Mouse (Mus musculus) spleen, adult 2 months (tissue): ENCODE data around the gene Ndufaf3. TPM values are rescaled to one million over a fixed set of nuclear protein-coding genes. Genes with fewer than 3 reads are reported as not detected.

Source experiments
- DNase-seq, 2 experiments: peaks; one replicate each; pipeline versions ENCODE4 v3.0.0 to v3.0.0-alpha.2; 2012 to 2021; ENCODE audit warnings: low spot score in 2 of 2, low read depth in 1 of 2
- H3K27ac ChIP-seq: fragments of 200-500 bp; 2 replicates; pipeline ENCODE4 v1.5.1; 2012; ENCODE audit warnings: low read length, inconsistent platforms; ENCODE audit not compliant: insufficient read depth
- H3K27me3 ChIP-seq: fragments of 200-500 bp; 2 replicates; pipeline ENCODE4 v1.6.1; 2012; ENCODE audit warnings: mild to moderate bottlenecking, moderate library complexity, low read length, inconsistent platforms; ENCODE audit not compliant: control insufficient read depth, insufficient read depth
- H3K36me3 ChIP-seq: fragments of 200-500 bp; 2 replicates; pipeline ENCODE4 v1.6.1; 2012; ENCODE audit warnings: mild to moderate bottlenecking, low read length, inconsistent platforms; ENCODE audit not compliant: control insufficient read depth, insufficient read depth
- H3K4me1 ChIP-seq: fragments of 200-500 bp; 2 replicates; pipeline ENCODE4 v1.6.1; 2011; ENCODE audit warnings: inconsistent platforms; ENCODE audit not compliant: control insufficient read depth, insufficient read depth, insufficient read length
- H3K4me3 ChIP-seq: fragments of 200-500 bp; 2 replicates; pipeline ENCODE4 v1.5.1; 2011; ENCODE audit warnings: mild to moderate bottlenecking, inconsistent platforms; ENCODE audit not compliant: insufficient read depth, insufficient read length; ENCODE audit errors: extremely low read depth
- CTCF ChIP-seq: fragments of 200-500 bp; IDR thresholded peaks from 2 replicates; pipeline ENCODE4 v1.5.1; 2011; ENCODE audit warnings: mild to moderate bottlenecking, inconsistent platforms; ENCODE audit not compliant: insufficient read depth, insufficient read length, insufficient replicate concordance; ENCODE audit errors: extremely low read depth
- POLR2A ChIP-seq: fragments of 200-500 bp; IDR thresholded peaks from 2 replicates; pipeline ENCODE4 v1.6.1; 2011; ENCODE audit warnings: low read depth, low read length, inconsistent platforms
- WGBS: fragments of 180-500 bp; shearing (Covaris S2); methylation state at CpG from one replicate; pipeline ENCODE4 v1.1.7; 2018; 5-methylcytosine and 5-hydroxymethylcytosine counted together
- polyA plus RNA-seq: library from polyadenylated mRNA; depleted of rRNA; stranded (reverse); fragments of >200 nt; gene quantifications from 2 replicates; pipeline ENCODE4 v1.2.3, GENCODE M21; 2012

Gene Ndufaf3
- polyA plus RNA-seq, 1 experiment, result 23.1 TPM

DNA sequence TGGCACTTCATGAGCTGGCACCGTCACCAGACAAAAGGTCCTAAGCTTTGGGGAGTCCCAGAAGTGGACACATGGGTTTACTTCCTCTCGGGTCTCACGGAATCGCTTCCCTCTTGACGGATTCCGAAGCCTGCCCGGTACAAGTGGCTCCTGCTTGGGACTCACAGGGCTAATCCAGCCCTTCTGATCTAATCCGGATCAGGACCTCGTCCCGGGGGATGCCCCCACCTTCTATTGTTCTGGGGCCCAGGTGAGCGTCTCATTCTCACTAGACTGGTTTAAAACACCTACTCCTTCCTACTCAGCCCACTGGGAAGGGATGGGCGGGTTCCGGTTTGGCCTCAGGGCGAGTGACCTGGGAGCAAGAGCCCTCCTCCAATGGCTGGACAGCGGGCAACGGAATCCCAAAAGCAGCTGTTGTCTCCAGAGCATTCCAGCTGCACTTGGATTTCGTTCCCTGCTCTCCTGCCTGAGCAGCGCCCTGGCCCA lies 741 bp upstream of the Ndufaf3 start:
- TF ChIP-seq POLR2A (no peak), CTCF (no peak)
- Histone ChIP-seq H3K36me3 (peaks cover 18% of the 10 kb centered on the region), H3K27ac (peak overlapping the region; percentile 87), H3K27me3 (no peaks in the 10 kb centered on the region), H3K4me3 (peak overlapping the region; percentile 88), H3K4me1 (peaks cover 15% of the 10 kb centered on the region)
- no peak for DNase-seq
- 4% methylated on average over 18 of the region's 18 CpGs for WGBS

DNA sequence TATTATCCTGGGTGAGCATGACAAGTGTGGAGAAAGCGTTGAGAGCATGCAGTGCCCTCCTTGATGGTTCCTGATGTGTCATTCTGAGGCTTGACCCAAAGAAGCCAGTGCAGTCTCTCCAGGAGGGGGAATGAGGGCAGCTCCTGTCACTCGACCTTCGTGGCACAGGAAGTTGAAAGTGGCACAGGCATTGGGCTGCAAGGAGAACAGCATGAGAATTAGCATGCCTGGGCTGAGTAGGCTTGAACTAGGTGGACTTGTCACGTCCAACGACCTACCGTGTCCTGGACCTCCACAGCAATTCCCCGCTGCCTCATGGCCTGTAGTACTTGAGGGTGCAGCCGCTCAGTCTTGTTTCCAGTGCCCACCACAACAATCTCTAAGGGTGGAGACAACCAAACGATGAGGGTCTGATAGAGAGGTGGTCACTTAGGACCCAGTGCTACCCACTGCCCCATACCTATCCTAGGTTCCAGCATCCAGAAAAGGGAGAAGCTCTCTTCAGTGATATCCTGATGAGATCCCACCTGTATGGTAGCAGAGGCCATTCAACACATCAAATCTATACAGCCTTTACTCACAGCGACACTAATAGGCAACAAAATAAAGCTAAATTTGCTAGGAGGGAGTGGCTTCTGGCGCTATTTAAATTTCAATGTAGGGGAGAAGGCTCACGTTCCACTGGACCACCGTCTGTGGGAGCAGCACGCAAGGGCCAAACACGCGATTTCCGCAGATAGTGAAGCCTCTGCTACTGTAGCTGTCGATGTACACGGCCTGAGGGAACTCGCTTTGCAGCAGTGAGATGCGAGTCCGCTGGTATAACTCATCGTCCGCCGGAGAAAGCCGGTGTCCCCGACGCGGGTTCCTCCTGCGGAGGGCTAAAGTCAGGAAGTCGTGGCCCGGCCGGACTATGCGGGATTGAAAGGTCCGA lies 1.1 kb downstream of the Ndufaf3 start:
- TF ChIP-seq POLR2A (no peak), CTCF (no peak)
- Histone ChIP-seq H3K4me3 (peak overlapping the region; percentile 88), H3K36me3 (peaks cover 11% of the 10 kb centered on the region), H3K27me3 (no peaks in the 10 kb centered on the region), H3K27ac (peak overlapping the region; percentile 86), H3K4me1 (peaks cover 15% of the 10 kb centered on the region)
- WGBS, result 14% methylated on average over 35 of the region's 35 CpGs
- DNase-seq, result no peak

DNA sequence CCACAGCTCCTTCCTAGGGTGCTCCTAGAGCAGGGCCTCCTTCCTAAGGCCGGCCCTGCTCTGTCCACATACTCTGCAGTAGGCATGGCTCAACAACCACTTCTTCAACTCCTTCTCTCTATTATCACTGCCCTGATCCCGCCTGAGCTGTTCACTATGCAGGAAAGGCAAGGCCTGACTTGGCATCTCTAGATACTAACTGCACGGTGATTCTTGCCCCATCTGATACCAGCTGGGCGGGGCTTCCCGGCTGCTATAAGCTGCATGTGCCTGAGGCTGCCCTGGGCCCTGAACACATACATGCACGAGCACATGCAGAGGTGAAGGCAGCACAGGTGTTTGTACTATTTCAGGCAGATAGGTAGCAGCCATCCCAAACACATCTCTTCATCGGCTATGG lies 3.1 kb downstream of the Ndufaf3 start:
- TF ChIP-seq CTCF (no peak), POLR2A (no peak)
- Histone ChIP-seq H3K27me3 (no peaks in the 10 kb centered on the region), H3K4me1 (peaks cover 15% of the 10 kb centered on the region), H3K36me3 (peaks cover 16% of the 10 kb centered on the region), H3K4me3 (no peak overlapping the region), H3K27ac (no peak overlapping the region)
- no peak for DNase-seq
- WGBS, result 81% methylated on average over 7 of the region's 7 CpGs

- H3K36me3 ChIP-seq, result peaks cover 17% of the 10 kb centered on the region
- no peak for DNase-seq
- no peak overlapping the region for H3K27ac ChIP-seq
- WGBS, result 95% methylated on average over 8 of the region's 8 CpGs
- no peak overlapping the region for H3K4me3 ChIP-seq
- H3K4me1 ChIP-seq, result peaks cover 13% of the 10 kb centered on the region
- no peak for TF ChIP-seq POLR2A
- TF ChIP-seq CTCF, result no peak
- H3K27me3 ChIP-seq, result no peaks in the 10 kb centered on the region
Measured at GRCm38 (mm10) chr9:108563671-108564070, 3.6 kb downstream of the Ndufaf3 start.

- peak within 1 kb of the TSS; percentile 71 for H3K27ac ChIP-seq
- no peak for TF ChIP-seq CTCF
- peak; percentile 67 for TF ChIP-seq POLR2A
- no peaks in the 10 kb centered on the region; the same call in 1 of the 2 replicates for H3K4me1 ChIP-seq
- H3K27me3 ChIP-seq, result no peaks in the 10 kb centered on the region
- H3K4me3 ChIP-seq, result peak within 1 kb of the TSS; percentile 71
- H3K36me3 ChIP-seq, result peaks cover 31% of the 10 kb centered on the region
- DNase-seq, result peak; percentile 91 to 93
- WGBS, result under 1% methylated on average over 53 of the region's 53 CpGs
Measured at GRCm38 (mm10) chr9:108560227-108560841, 6.9 kb downstream of the Ndufaf3 start, which contains the start of gene Impdh2. Impdh2 (plus strand) TSS chr9:108560286.

- H3K36me3 ChIP-seq, result peaks cover 35% of the 10 kb centered on the region
- TF ChIP-seq POLR2A, result no peak
- TF ChIP-seq CTCF, result no peak
- WGBS, result 92% methylated on average over 4 of the region's 4 CpGs
- H3K27ac ChIP-seq, result no peak overlapping the region
- H3K4me3 ChIP-seq, result no peak overlapping the region
- DNase-seq, result no peak
- H3K27me3 ChIP-seq, result no peaks in the 10 kb centered on the region
- no peaks in the 10 kb centered on the region; the same call in 1 of the 2 replicates for H3K4me1 ChIP-seq
Measured at GRCm38 (mm10) chr9:108559169-108559568, 8.1 kb downstream of the Ndufaf3 start.
